Mouse (Mus musculus): ENCODE measurements around the gene Mrps21. TPM values are rescaled to one million over a fixed set of nuclear protein-coding genes. Genes with fewer than 3 reads are reported as not detected.

The Mrps21 gene
- polyA plus RNA-seq, 1 experiment from 2014 or later = 340 TPM

GRCm38 (mm10) chr3:95818571-95819288, 52.6 kb downstream of the Mrps21 start, which contains the start of gene Rprd2:
Gene Rprd2, minus strand, starts transcription at chr3:95818863.
- H3K27ac ChIP-seq (ENCODE audit: low read depth, low read length) = peak within 1 kb of the TSS; percentile 100
- ATAC-seq (ENCODE audit: low FRiP score) (peak; percentile 67), DNase-seq (ENCODE audit: low spot score) (peak; percentile 85)
- H3K9ac ChIP-seq (ENCODE audit: low read depth, low read length) = peak within 1 kb of the TSS; percentile 99
- H3K9me3 ChIP-seq (ENCODE audit: control insufficient read depth, low read length) = no peaks in the 10 kb centered on the region
- no peaks in the 10 kb centered on the region for H3K27me3 ChIP-seq (ENCODE audit: control insufficient read depth, insufficient read depth, low read length)
- peak within 1 kb of the TSS; percentile 71 for H3K4me2 ChIP-seq (replicated peaks; ENCODE audit: low read depth, low read length)
- WGBS = 0% methylated on average over 33 of the region's 60 CpGs
- H3K4me1 ChIP-seq (replicated peaks; ENCODE audit: control insufficient read depth, insufficient read depth, low read length) = 0 out of 2 replicates have a peak, but pooled peaks cover 3% of the 10 kb centered on the region
- peak within 1 kb of the TSS; percentile 75 for H3K4me3 ChIP-seq (ENCODE audit: low read depth, low read length)
- H3K36me3 ChIP-seq (ENCODE audit: control insufficient read depth, insufficient read depth, low read length) = no peaks in the 10 kb centered on the region

GRCm38 (mm10) chr3:95818026-95818511, 53.2 kb downstream of the Mrps21 start:
- DNase-seq (ENCODE audit: low spot score) = peak; percentile 72
- WGBS = under 1% methylated on average over 21 of the region's 21 CpGs
- peak; percentile 23 for ATAC-seq (ENCODE audit: low FRiP score)

GRCm38 (mm10) chr3:95816681-95817080, 54.6 kb downstream of the Mrps21 start:
- Histone ChIP-seq H3K9ac (ENCODE audit: low read depth, low read length) (no peak overlapping the region), H3K36me3 (ENCODE audit: control insufficient read depth, insufficient read depth, low read length) (no peaks in the 10 kb centered on the region), H3K4me2 (replicated peaks; ENCODE audit: low read depth, low read length) (no peak overlapping the region), H3K4me3 (ENCODE audit: low read depth, low read length) (peak overlapping the region; percentile 17; the same call in 1 of the 2 replicates), H3K27ac (ENCODE audit: low read depth, low read length) (no peak overlapping the region), H3K27me3 (ENCODE audit: control insufficient read depth, insufficient read depth, low read length) (no peaks in the 10 kb centered on the region), H3K4me1 (replicated peaks; ENCODE audit: control insufficient read depth, insufficient read depth, low read length) (0 out of 2 replicates have a peak, but pooled peaks cover 3% of the 10 kb centered on the region), H3K9me3 (ENCODE audit: control insufficient read depth, low read length) (no peaks in the 10 kb centered on the region)
- WGBS = 93% methylated on average over 3 of the region's 3 CpGs
- ATAC-seq (ENCODE audit: low FRiP score) (no peak), DNase-seq (ENCODE audit: low spot score) (no peak)

More at GRCm38 (mm10) chr3:95818026-95818511, 53.2 kb downstream of the Mrps21 start:
- peak overlapping the region; percentile 99 for H3K9ac ChIP-seq (ENCODE audit: low read depth, low read length)
- H3K4me2 ChIP-seq (replicated peaks; ENCODE audit: low read depth, low read length) = peak overlapping the region; percentile 71
- 0 out of 2 replicates have a peak, but pooled peaks cover 3% of the 10 kb centered on the region for H3K4me1 ChIP-seq (replicated peaks; ENCODE audit: control insufficient read depth, insufficient read depth, low read length)
- H3K36me3 ChIP-seq (ENCODE audit: control insufficient read depth, insufficient read depth, low read length) = no peaks in the 10 kb centered on the region
- no peaks in the 10 kb centered on the region for H3K9me3 ChIP-seq (ENCODE audit: control insufficient read depth, low read length)
- H3K27me3 ChIP-seq (ENCODE audit: control insufficient read depth, insufficient read depth, low read length) = no peaks in the 10 kb centered on the region
- H3K4me3 ChIP-seq (ENCODE audit: low read depth, low read length) = peak overlapping the region; percentile 75
- H3K27ac ChIP-seq (ENCODE audit: low read depth, low read length) = peak overlapping the region; percentile 100

Other genes with a start within 250 kb of the Mrps21 start
- gene Ensa, start 246.5 kb downstream of the Mrps21 start, polyA plus RNA-seq (2014; fragmentation: Nextera tagmentation; extraction: Ambion mirVana) = 83.4 and 87.4 TPM in 2 replicates
- 76.1 and 87.4 TPM in 2 replicates for gene Mcl1, start 212.7 kb downstream of the Mrps21 start, polyA plus RNA-seq (2014; fragmentation: Nextera tagmentation; extraction: Ambion mirVana)
- gene Adamtsl4, start 183.6 kb downstream of the Mrps21 start, polyA plus RNA-seq (2014; fragmentation: Nextera tagmentation; extraction: Ambion mirVana) = 0.14 and 0.80 TPM in 2 replicates
- 13.3 and 14.3 TPM in 2 replicates for gene Ecm1, start 131.9 kb downstream of the Mrps21 start, polyA plus RNA-seq (2014; fragmentation: Nextera tagmentation; extraction: Ambion mirVana)
- 42.6 and 49.7 TPM in 2 replicates for gene Tars2, start 111.3 kb downstream of the Mrps21 start, polyA plus RNA-seq (2014; fragmentation: Nextera tagmentation; extraction: Ambion mirVana)
- 26.0 and 27.4 TPM in 2 replicates for gene Rprd2, start 52.7 kb downstream of the Mrps21 start, polyA plus RNA-seq (2014; fragmentation: Nextera tagmentation; extraction: Ambion mirVana)
- 60.8 and 69.9 TPM in 2 replicates for gene Prpf3, start 15.6 kb downstream of the Mrps21 start, polyA plus RNA-seq (2014; fragmentation: Nextera tagmentation; extraction: Ambion mirVana)
- gene Ciart, start 10.7 kb upstream of the Mrps21 start, polyA plus RNA-seq (2014; fragmentation: Nextera tagmentation; extraction: Ambion mirVana) = 4.7 and 6.5 TPM in 2 replicates
- gene BC028528, start 20.5 kb upstream of the Mrps21 start, polyA plus RNA-seq (2014; fragmentation: Nextera tagmentation; extraction: Ambion mirVana) = 11.0 and 11.2 TPM in 2 replicates
- gene Aph1a, start 22.4 kb upstream of the Mrps21 start, polyA plus RNA-seq (2014; fragmentation: Nextera tagmentation; extraction: Ambion mirVana) = 28.5 and 34.0 TPM in 2 replicates
- 26.5 and 27.8 TPM in 2 replicates for gene Car14, start 33.2 kb upstream of the Mrps21 start, polyA plus RNA-seq (2014; fragmentation: Nextera tagmentation; extraction: Ambion mirVana)
- 114 and 133 TPM in 2 replicates for gene Anp32e, start 57.7 kb upstream of the Mrps21 start, polyA plus RNA-seq (2014; fragmentation: Nextera tagmentation; extraction: Ambion mirVana)
- gene Plekho1, start 124.5 kb upstream of the Mrps21 start, polyA plus RNA-seq (2014; fragmentation: Nextera tagmentation; extraction: Ambion mirVana) = 70.0 and 73.7 TPM in 2 replicates
- 27.4 and 27.9 TPM in 2 replicates for gene Vps45, start 186.9 kb upstream of the Mrps21 start, polyA plus RNA-seq (2014; fragmentation: Nextera tagmentation; extraction: Ambion mirVana)
- 10.0 and 10.8 TPM in 2 replicates for gene Otud7b, start 233.0 kb upstream of the Mrps21 start, polyA plus RNA-seq (2014; fragmentation: Nextera tagmentation; extraction: Ambion mirVana)

Measured in hindbrain, embryonic 11.5 days (tissue).